In the genomic region with DNA sequence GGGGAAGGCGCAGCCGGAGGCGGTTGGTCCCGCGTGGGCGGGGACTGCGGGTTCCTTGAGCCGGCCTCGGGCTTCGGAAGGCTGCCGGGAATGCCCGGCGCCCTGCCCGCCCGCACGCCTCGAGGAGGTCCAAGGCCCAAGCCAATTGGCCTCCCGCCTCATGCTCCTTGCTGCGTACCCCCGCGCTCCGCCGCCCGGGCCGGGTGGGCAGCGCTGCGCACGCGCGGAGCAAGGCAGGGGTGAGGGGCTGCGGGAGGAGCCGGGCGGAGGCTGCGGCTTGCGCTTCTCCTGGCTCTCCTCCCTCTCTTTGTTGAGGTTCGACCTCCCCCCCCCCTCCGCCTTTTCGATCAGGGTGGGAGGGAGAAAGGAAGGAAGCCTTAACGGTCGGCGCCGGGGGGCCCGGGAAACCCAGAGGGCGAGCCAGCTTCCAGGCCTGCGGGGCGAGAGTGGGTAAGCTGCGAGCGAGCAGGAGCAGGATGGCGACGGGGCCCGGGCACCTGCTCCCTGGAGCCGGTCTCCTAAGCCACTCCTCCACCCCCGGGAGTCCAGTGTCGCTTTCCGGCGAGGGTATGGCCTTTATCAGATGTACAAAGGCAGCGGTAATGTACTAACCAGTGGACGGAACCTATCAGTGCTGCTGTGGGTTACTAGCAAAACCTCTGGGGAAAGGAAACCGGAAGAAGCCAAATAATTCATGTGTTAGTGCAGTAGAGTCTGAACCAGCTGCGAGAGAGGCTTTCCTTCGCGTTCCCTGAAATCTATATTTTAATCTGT, we compare ENCODE assay signal across 8 mouse cellular contexts. TPM values are rescaled to one million over a fixed set of nuclear protein-coding genes. Genes with fewer than 3 reads are reported as not detected.
A peak's percentile ranks its signal among the peaks of the same experiment; 100 is the strongest.
DNase-seq lines count a peak whose midpoint lies in the region; ATAC-seq and TF ChIP-seq lines count a peak whose summit lies in the region.

No protein-coding gene starts in this region.

- H3K27me3 ChIP-seq in embryonic facial prominence, embryonic 15.5 days: no peaks in the 10 kb centered on the region
- no peaks in the 10 kb centered on the region for H3K27me3 ChIP-seq in heart, embryonic 13.5 days (replicated peaks)
- no peaks in the 10 kb centered on the region for H3K27me3 ChIP-seq in kidney, postnatal 0 days (ENCODE audit: insufficient read depth, low read length)
- H3K27me3 ChIP-seq in liver, postnatal 0 days (ENCODE audit: insufficient read depth, low read length): no peaks in the 10 kb centered on the region
- H3K27me3 ChIP-seq in neural tube, embryonic 12.5 days (replicated peaks): no peaks in the 10 kb centered on the region
- no peaks in the 10 kb centered on the region for H3K27me3 ChIP-seq in testis, adult 2 months (ENCODE audit: control insufficient read depth, insufficient read depth, low read length)

- ATAC-seq in embryonic facial prominence, embryonic 15.5 days (ENCODE audit: insufficient number of reproducible peaks, low FRiP score, low TSS enrichment, low read depth): peak; percentile 89
- peak; percentile 78 for ATAC-seq in heart, embryonic 13.5 days (ENCODE audit: extremely low read depth, insufficient number of reproducible peaks, low FRiP score, low TSS enrichment)
- peak; percentile 82 for ATAC-seq in kidney, postnatal 0 days (replicated peaks; ENCODE audit: low FRiP score, low read depth)
- peak; percentile 70 for ATAC-seq in liver, postnatal 0 days
- peak; percentile 92 for ATAC-seq in neural tube, embryonic 12.5 days (ENCODE audit: low FRiP score, low read depth)

- H3K9me3 ChIP-seq in embryonic facial prominence, embryonic 15.5 days (replicated peaks): no peaks in the 10 kb centered on the region
- H3K9me3 ChIP-seq in heart, embryonic 13.5 days: no peaks in the 10 kb centered on the region
- no peaks in the 10 kb centered on the region for H3K9me3 ChIP-seq in kidney, postnatal 0 days (replicated peaks; ENCODE audit: low read length)
- H3K9me3 ChIP-seq in liver, postnatal 0 days (ENCODE audit: low read length): no peaks in the 10 kb centered on the region
- no peaks in the 10 kb centered on the region for H3K9me3 ChIP-seq in neural tube, embryonic 12.5 days

- peak; percentile 80 for DNase-seq in layer of hippocampus, adult 11-12 months (ENCODE audit: low spot score)
- DNase-seq in layer of hippocampus, adult 9-10 months (ENCODE audit: low spot score): no peak
- peak; percentile 88 for DNase-seq in kidney, postnatal 0 days (ENCODE audit: low spot score)
- peak; percentile 81 for DNase-seq in liver, postnatal 0 days

- peak overlapping the region; percentile 71 for H3K4me2 ChIP-seq in embryonic facial prominence, embryonic 15.5 days (replicated peaks)
- H3K4me2 ChIP-seq in heart, embryonic 13.5 days: peak overlapping the region; percentile 84
- peak overlapping the region; percentile 68 for H3K4me2 ChIP-seq in kidney, postnatal 0 days (ENCODE audit: low read length)
- H3K4me2 ChIP-seq in liver, postnatal 0 days (ENCODE audit: low read depth, low read length): peak overlapping the region; percentile 72
- H3K4me2 ChIP-seq in neural tube, embryonic 12.5 days (replicated peaks): peak overlapping the region; percentile 76

- H3K27ac ChIP-seq in embryonic facial prominence, embryonic 15.5 days (replicated peaks): peak overlapping the region; percentile 100
- peak overlapping the region; percentile 99 for H3K27ac ChIP-seq in heart, embryonic 13.5 days (replicated peaks)
- peak overlapping the region; percentile 99 for H3K27ac ChIP-seq in kidney, postnatal 0 days
- H3K27ac ChIP-seq in liver, postnatal 0 days (ENCODE audit: low read depth): peak overlapping the region; percentile 97
- peak overlapping the region; percentile 99 for H3K27ac ChIP-seq in neural tube, embryonic 12.5 days
- peak overlapping the region; percentile 95 for H3K27ac ChIP-seq in testis, adult 2 months (ENCODE audit: control insufficient read depth, insufficient read depth, low read depth, low read length)

- peak overlapping the region; percentile 82 for H3K4me3 ChIP-seq in embryonic facial prominence, embryonic 15.5 days (replicated peaks)
- H3K4me3 ChIP-seq in heart, embryonic 13.5 days: peak overlapping the region; percentile 78
- H3K4me3 ChIP-seq in kidney, postnatal 0 days (replicated peaks; ENCODE audit: low read depth, low read length): peak overlapping the region; percentile 88
- H3K4me3 ChIP-seq in liver, postnatal 0 days (ENCODE audit: low read depth, low read length): peak overlapping the region; percentile 81
- H3K4me3 ChIP-seq in neural tube, embryonic 12.5 days: peak overlapping the region; percentile 85
- peak overlapping the region; percentile 91 for H3K4me3 ChIP-seq in testis, adult 2 months (ENCODE audit: control insufficient read depth, low read depth, low read length)

- H3K9ac ChIP-seq in embryonic facial prominence, embryonic 15.5 days: peak overlapping the region; percentile 99
- H3K9ac ChIP-seq in heart, embryonic 13.5 days: peak overlapping the region; percentile 95
- peak overlapping the region; percentile 97 for H3K9ac ChIP-seq in kidney, postnatal 0 days (ENCODE audit: low read depth, low read length)
- H3K9ac ChIP-seq in liver, postnatal 0 days (replicated peaks): peak overlapping the region; percentile 97
- H3K9ac ChIP-seq in neural tube, embryonic 12.5 days: peak overlapping the region; percentile 96

- peaks cover 24% of the 10 kb centered on the region for H3K4me1 ChIP-seq in embryonic facial prominence, embryonic 15.5 days
- peaks cover 48% of the 10 kb centered on the region for H3K4me1 ChIP-seq in heart, embryonic 13.5 days
- peaks cover 6% of the 10 kb centered on the region for H3K4me1 ChIP-seq in kidney, postnatal 0 days (replicated peaks; ENCODE audit: insufficient read depth, low read length)
- peaks cover 25% of the 10 kb centered on the region for H3K4me1 ChIP-seq in liver, postnatal 0 days (ENCODE audit: insufficient read depth)
- peaks cover 23% of the 10 kb centered on the region for H3K4me1 ChIP-seq in neural tube, embryonic 12.5 days
- H3K4me1 ChIP-seq in testis, adult 2 months (ENCODE audit: control insufficient read depth, insufficient read depth, low read length): peaks cover 2% of the 10 kb centered on the region; the same call in 1 of the 2 replicates

- no peak for TF ChIP-seq CTCF in kidney, postnatal 0 days (IDR thresholded peaks at IDR 0.05; ENCODE audit: low read depth)
- no peak for TF ChIP-seq CTCF in liver, postnatal 0 days (IDR thresholded peaks at IDR 0.05; ENCODE audit: low read depth)
- TF ChIP-seq CTCF in testis, adult 2 months (IDR thresholded peaks at IDR 0.05; ENCODE audit: control insufficient read depth, insufficient read depth, insufficient replicate concordance, low read depth, low read length): no peak

- TF ChIP-seq POLR2A in testis, adult 2 months (IDR thresholded peaks at IDR 0.05; ENCODE audit: control insufficient read depth, low read depth, low read length): 0 out of 2 replicates have a peak, but pooled peaks have one; percentile 6

- H3K36me3 ChIP-seq in embryonic facial prominence, embryonic 15.5 days: peaks cover 26% of the 10 kb centered on the region
- H3K36me3 ChIP-seq in heart, embryonic 13.5 days: peaks cover 39% of the 10 kb centered on the region
- peaks cover 8% of the 10 kb centered on the region; the same call in 1 of the 2 replicates for H3K36me3 ChIP-seq in kidney, postnatal 0 days (ENCODE audit: insufficient read depth, low read length)
- H3K36me3 ChIP-seq in liver, postnatal 0 days (replicated peaks; ENCODE audit: insufficient read depth, low read length): peaks cover 12% of the 10 kb centered on the region
- H3K36me3 ChIP-seq in neural tube, embryonic 12.5 days: peaks cover 31% of the 10 kb centered on the region
- H3K36me3 ChIP-seq in testis, adult 2 months (ENCODE audit: control insufficient read depth, insufficient read depth, low read length): peaks cover 1% of the 10 kb centered on the region

- TF ChIP-seq EP300 in liver, postnatal 0 days (IDR thresholded peaks at IDR 0.05; ENCODE audit: low read depth): no peak

- WGBS in embryonic facial prominence, embryonic 15.5 days: 0% methylated on average over 59 of the region's 62 CpGs
- WGBS in heart, embryonic 13.5 days: under 1% methylated on average over 58 of the region's 62 CpGs
- under 1% methylated on average over 45 of the region's 62 CpGs for WGBS in kidney, postnatal 0 days
- WGBS in liver, postnatal 0 days (ENCODE audit: insufficient replicate concordance): 2% methylated on average over 43 of the region's 62 CpGs
- under 1% methylated on average over 56 of the region's 62 CpGs for WGBS in neural tube, embryonic 12.5 days

RNA-seq across cellular contexts. Expression of a gene that starts 0.9 kb away (rescaled TPM):
- polyA plus RNA-seq in embryonic facial prominence, embryonic 15.5 days (2015; fragmentation: Nextera tagmentation; extraction: Ambion mirVana): 365 and 394 TPM in 2 replicates
- 243 and 287 TPM in 2 replicates for polyA plus RNA-seq in heart, embryonic 13.5 days (2015; fragmentation: Nextera tagmentation; extraction: Ambion mirVana)
- 417 and 435 TPM in 2 replicates for polyA plus RNA-seq in kidney, postnatal 0 days (2015; fragmentation: Nextera tagmentation; extraction: Ambion mirVana)
- polyA plus RNA-seq in liver, postnatal 0 days (2015; fragmentation: Nextera tagmentation; extraction: Ambion mirVana): 180 and 183 TPM in 2 replicates
- 690 and 701 TPM in 2 replicates for polyA plus RNA-seq in neural tube, embryonic 12.5 days (2016; fragmentation: Nextera tagmentation; extraction: Ambion mirVana)
- 16.7 and 22.3 TPM in 2 replicates for polyA plus RNA-seq in testis, adult 2 months (2012; rRNA removed)

RNA-seq across cellular contexts. Expression of a gene that starts 19.9 kb away (rescaled TPM):
- polyA plus RNA-seq in embryonic facial prominence, embryonic 15.5 days (2015; fragmentation: Nextera tagmentation; extraction: Ambion mirVana): 31.8 and 34.6 TPM in 2 replicates
- 25.0 and 29.0 TPM in 2 replicates for polyA plus RNA-seq in heart, embryonic 13.5 days (2015; fragmentation: Nextera tagmentation; extraction: Ambion mirVana)
- 25.7 and 26.2 TPM in 2 replicates for polyA plus RNA-seq in kidney, postnatal 0 days (2015; fragmentation: Nextera tagmentation; extraction: Ambion mirVana)
- 11.6 and 12.0 TPM in 2 replicates for polyA plus RNA-seq in liver, postnatal 0 days (2015; fragmentation: Nextera tagmentation; extraction: Ambion mirVana)
- polyA plus RNA-seq in neural tube, embryonic 12.5 days (2016; fragmentation: Nextera tagmentation; extraction: Ambion mirVana): 55.9 and 57.9 TPM in 2 replicates
- 95.8 and 98.7 TPM in 2 replicates for polyA plus RNA-seq in testis, adult 2 months (2012; rRNA removed)

RNA-seq across cellular contexts. Expression of a gene that starts 34.8 kb away (rescaled TPM):
- polyA plus RNA-seq in embryonic facial prominence, embryonic 15.5 days (2015; fragmentation: Nextera tagmentation; extraction: Ambion mirVana): 127 and 135 TPM in 2 replicates
- 95.7 and 107 TPM in 2 replicates for polyA plus RNA-seq in heart, embryonic 13.5 days (2015; fragmentation: Nextera tagmentation; extraction: Ambion mirVana)
- 122 and 126 TPM in 2 replicates for polyA plus RNA-seq in kidney, postnatal 0 days (2015; fragmentation: Nextera tagmentation; extraction: Ambion mirVana)
- polyA plus RNA-seq in liver, postnatal 0 days (2015; fragmentation: Nextera tagmentation; extraction: Ambion mirVana): 52.5 and 56.8 TPM in 2 replicates
- polyA plus RNA-seq in neural tube, embryonic 12.5 days (2016; fragmentation: Nextera tagmentation; extraction: Ambion mirVana): 141 and 145 TPM in 2 replicates
- polyA plus RNA-seq in testis, adult 2 months (2012; rRNA removed): 20.1 and 23.7 TPM in 2 replicates
